Mouse (Mus musculus): Measurements from ENCODE around the gene Gm20388. TPM values are rescaled to one million over a fixed set of nuclear protein-coding genes. Genes with fewer than 3 reads are reported as not detected.

The Gm20388 gene
- polyA plus RNA-seq, 1 experiment from 2014 or later, result not detected

DNA sequence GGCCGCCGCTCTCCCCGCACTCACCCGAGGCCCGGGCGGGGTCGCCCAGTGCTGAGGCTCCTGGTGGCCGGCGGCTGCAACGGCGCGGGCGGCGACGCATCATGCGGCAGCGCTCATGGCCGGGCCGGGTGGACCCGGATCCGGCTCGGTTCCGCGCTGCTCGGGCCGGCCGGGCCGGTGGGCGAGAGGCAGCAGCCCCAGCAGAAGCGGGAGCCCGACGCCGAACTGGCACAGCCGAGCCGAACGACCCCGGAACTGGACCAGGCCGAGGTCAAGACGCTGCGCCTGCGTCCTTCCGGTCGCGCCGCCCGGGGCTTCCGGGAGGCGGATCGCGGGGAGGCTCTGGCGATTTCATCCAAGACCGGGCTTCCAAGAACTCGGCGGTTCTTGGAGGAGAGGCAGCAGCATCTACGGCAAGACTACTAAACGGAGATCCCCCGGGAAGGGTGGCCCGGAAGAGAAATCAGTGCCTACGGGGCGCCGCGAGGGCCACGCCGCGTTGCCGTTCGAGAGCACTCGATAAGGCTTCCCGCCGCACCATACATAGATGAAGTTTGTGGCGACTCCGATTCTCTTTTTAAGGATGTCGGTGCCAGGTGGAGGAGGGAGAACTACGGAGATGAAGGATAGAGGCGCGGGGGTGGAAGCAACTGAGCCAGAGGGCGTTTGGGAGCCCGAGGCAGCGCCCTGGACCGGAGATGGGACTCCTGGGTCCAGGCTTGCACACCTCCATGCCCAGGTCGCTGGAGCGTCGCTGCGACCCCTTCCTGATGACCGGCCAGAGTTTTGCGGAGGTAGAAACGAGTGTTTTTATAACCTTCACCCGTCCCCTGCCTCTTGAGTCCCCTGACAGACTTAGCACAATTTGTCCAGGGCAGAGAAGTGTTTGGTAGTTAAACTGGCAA is 190.7 kb downstream of the Gm20388 start, which contains the start of gene Zdhhc7:
Gene Zdhhc7, minus strand, starts transcription at position 415 of the 905 bp plus-strand sequence.
- ATAC-seq (ENCODE audit: low FRiP score) (peak; percentile 79), DNase-seq (ENCODE audit: low spot score) (peak; percentile 79)
- Histone ChIP-seq H3K4me3 (replicated peaks; ENCODE audit: low read length) (peak within 1 kb of the TSS; percentile 96), H3K4me2 (replicated peaks) (peak within 1 kb of the TSS; percentile 96), H3K9me3 (ENCODE audit: control insufficient read depth, low read length) (no peaks in the 10 kb centered on the region), H3K27me3 (ENCODE audit: control insufficient read depth, insufficient read depth, low read length) (no peaks in the 10 kb centered on the region), H3K36me3 (replicated peaks; ENCODE audit: control insufficient read depth, insufficient read depth) (0 out of 2 replicates have a peak, but pooled peaks cover 10% of the 10 kb centered on the region), H3K27ac (peak within 1 kb of the TSS; percentile 91), H3K9ac (peak within 1 kb of the TSS; percentile 92), H3K4me1 (replicated peaks; ENCODE audit: control insufficient read depth, insufficient read depth, low read length) (peaks cover 26% of the 10 kb centered on the region)
- WGBS, result under 1% methylated on average over 85 of the region's 88 CpGs

GRCm38 (mm10) chr8:120103916-120104315 is 193.3 kb downstream of the Gm20388 start:
- peaks cover 26% of the 10 kb centered on the region for H3K4me1 ChIP-seq (replicated peaks; ENCODE audit: control insufficient read depth, insufficient read depth, low read length)
- no peaks in the 10 kb centered on the region for H3K27me3 ChIP-seq (ENCODE audit: control insufficient read depth, insufficient read depth, low read length)
- H3K27ac ChIP-seq, result peak overlapping the region; percentile 43; the same call in 1 of the 2 replicates
- no peak overlapping the region for H3K9ac ChIP-seq
- H3K36me3 ChIP-seq (replicated peaks; ENCODE audit: control insufficient read depth, insufficient read depth), result 0 out of 2 replicates have a peak, but pooled peaks cover 7% of the 10 kb centered on the region
- WGBS, result 89% methylated on average over 9 of the region's 9 CpGs
- H3K9me3 ChIP-seq (ENCODE audit: control insufficient read depth, low read length), result no peaks in the 10 kb centered on the region
- H3K4me3 ChIP-seq (replicated peaks; ENCODE audit: low read length), result no peak overlapping the region
- ATAC-seq (ENCODE audit: low FRiP score) (no peak), DNase-seq (ENCODE audit: low spot score) (no peak)
- no peak overlapping the region for H3K4me2 ChIP-seq (replicated peaks)

- WGBS, result 67% methylated on average over 9 of the region's 9 CpGs
- peaks cover 21% of the 10 kb centered on the region for H3K4me1 ChIP-seq (replicated peaks; ENCODE audit: control insufficient read depth, insufficient read depth, low read length)
- ATAC-seq (ENCODE audit: low FRiP score), result no peak
- H3K4me2 ChIP-seq (replicated peaks), result no peak overlapping the region
- H3K9me3 ChIP-seq (ENCODE audit: control insufficient read depth, low read length), result no peaks in the 10 kb centered on the region
- 0 out of 2 replicates have a peak, but pooled peaks cover 7% of the 10 kb centered on the region for H3K36me3 ChIP-seq (replicated peaks; ENCODE audit: control insufficient read depth, insufficient read depth)
- no peak overlapping the region for H3K4me3 ChIP-seq (replicated peaks; ENCODE audit: low read length)
- DNase-seq (ENCODE audit: low spot score), result no peak
- H3K27me3 ChIP-seq (ENCODE audit: control insufficient read depth, insufficient read depth, low read length), result no peaks in the 10 kb centered on the region
- H3K27ac ChIP-seq, result no peak overlapping the region
- no peak overlapping the region for H3K9ac ChIP-seq
These were observed 194.2 kb downstream of the Gm20388 start for GRCm38 (mm10) chr8:120104721-120105272.

DNA sequence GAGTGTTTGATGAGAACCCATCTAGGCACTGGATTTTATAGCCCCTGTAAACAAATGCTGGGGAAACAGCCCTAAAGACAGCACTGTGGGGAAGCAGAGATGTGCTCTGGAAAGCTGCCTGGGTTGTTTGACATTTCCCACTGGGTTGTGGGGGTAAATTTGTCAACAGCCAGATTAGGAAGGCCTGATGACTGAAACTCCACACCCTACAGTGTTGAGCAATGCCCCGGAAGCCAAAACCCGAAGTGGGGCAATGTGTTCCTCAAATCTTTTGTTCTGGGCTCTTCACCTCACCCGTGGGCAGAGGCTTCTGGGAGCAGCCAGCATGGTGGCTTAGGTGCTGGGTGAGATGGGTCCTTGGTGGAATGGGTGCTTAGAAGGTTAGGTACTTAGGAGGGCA is 198.5 kb downstream of the Gm20388 start:
- WGBS, result 77% methylated on average over 3 of the region's 3 CpGs
- H3K4me3 ChIP-seq (replicated peaks; ENCODE audit: low read length), result no peak overlapping the region
- ATAC-seq (ENCODE audit: low FRiP score), result no peak
- no peaks in the 10 kb centered on the region for H3K27me3 ChIP-seq (ENCODE audit: control insufficient read depth, insufficient read depth, low read length)
- H3K4me1 ChIP-seq (replicated peaks; ENCODE audit: control insufficient read depth, insufficient read depth, low read length), result peaks cover 7% of the 10 kb centered on the region
- H3K9ac ChIP-seq, result no peak overlapping the region
- H3K9me3 ChIP-seq (ENCODE audit: control insufficient read depth, low read length), result no peaks in the 10 kb centered on the region
- 0 out of 2 replicates have a peak, but pooled peaks cover 7% of the 10 kb centered on the region for H3K36me3 ChIP-seq (replicated peaks; ENCODE audit: control insufficient read depth, insufficient read depth)
- no peak overlapping the region for H3K27ac ChIP-seq
- no peak overlapping the region for H3K4me2 ChIP-seq (replicated peaks)
- no peak for DNase-seq (ENCODE audit: low spot score)

DNA sequence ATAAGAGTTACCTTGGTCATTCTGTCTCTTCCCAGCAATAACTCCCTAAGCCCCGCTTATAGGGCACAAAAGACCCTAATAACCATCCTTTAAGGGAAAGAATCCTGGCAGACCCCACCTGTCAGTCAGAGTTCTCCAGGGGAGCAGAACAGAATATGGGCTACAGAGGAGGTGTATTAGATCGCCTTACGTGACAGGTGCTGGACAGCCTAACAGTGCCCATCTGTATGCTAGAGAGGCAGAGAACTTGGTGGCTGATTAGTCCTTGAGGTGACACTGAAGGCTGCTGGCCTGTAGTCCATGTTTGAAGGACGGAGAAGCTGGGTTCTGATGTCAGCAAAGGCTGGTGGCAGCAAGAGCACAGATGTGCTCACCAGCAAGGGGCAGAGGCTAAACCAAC is 200.3 kb downstream of the Gm20388 start:
- 0 out of 2 replicates have a peak, but pooled peaks cover 3% of the 10 kb centered on the region for H3K36me3 ChIP-seq (replicated peaks; ENCODE audit: control insufficient read depth, insufficient read depth)
- WGBS, result 83% methylated on average over 4 of the region's 4 CpGs

DNA sequence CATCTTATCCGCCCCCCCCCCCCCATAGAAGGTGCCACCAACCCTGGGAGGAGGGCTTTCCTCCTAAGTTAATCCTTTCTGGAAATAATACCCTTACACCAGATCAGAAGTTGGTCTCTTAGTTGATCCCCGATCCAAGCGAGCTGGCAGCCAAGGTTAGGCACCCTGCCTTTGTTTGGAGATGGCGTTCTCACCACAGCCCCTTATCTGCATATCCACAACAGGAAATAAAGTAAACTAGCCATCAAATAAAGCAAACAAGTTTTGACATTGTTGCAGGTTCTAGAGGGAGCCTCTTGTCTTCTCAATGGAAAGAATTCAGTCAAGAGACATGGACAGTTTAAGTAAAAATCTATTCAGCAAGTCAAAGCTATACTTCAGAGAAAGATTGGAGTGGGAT is 200.7 kb downstream of the Gm20388 start:
- Histone ChIP-seq H3K9ac (no peak overlapping the region), H3K36me3 (replicated peaks; ENCODE audit: control insufficient read depth, insufficient read depth) (0 out of 2 replicates have a peak, but pooled peaks cover under 1% of the 10 kb centered on the region), H3K27ac (no peak overlapping the region), H3K27me3 (ENCODE audit: control insufficient read depth, insufficient read depth, low read length) (peaks cover 10% of the 10 kb centered on the region), H3K4me2 (replicated peaks) (no peak overlapping the region), H3K9me3 (ENCODE audit: control insufficient read depth, low read length) (no peaks in the 10 kb centered on the region), H3K4me1 (replicated peaks; ENCODE audit: control insufficient read depth, insufficient read depth, low read length) (peaks cover 13% of the 10 kb centered on the region), H3K4me3 (replicated peaks; ENCODE audit: low read length) (no peak overlapping the region)
- DNase-seq (ENCODE audit: low spot score), result no peak
- ATAC-seq (ENCODE audit: low FRiP score), result no peak
- 77% methylated on average over 3 of the region's 4 CpGs for WGBS

More for the DNA sequence above, 200.3 kb downstream of the Gm20388 start:
- Histone ChIP-seq H3K9ac (no peak overlapping the region), H3K9me3 (ENCODE audit: control insufficient read depth, low read length) (no peaks in the 10 kb centered on the region), H3K4me2 (replicated peaks) (no peak overlapping the region), H3K4me3 (replicated peaks; ENCODE audit: low read length) (no peak overlapping the region), H3K27me3 (ENCODE audit: control insufficient read depth, insufficient read depth, low read length) (peaks cover 7% of the 10 kb centered on the region), H3K27ac (no peak overlapping the region), H3K4me1 (replicated peaks; ENCODE audit: control insufficient read depth, insufficient read depth, low read length) (peaks cover 13% of the 10 kb centered on the region)
- no peak for DNase-seq (ENCODE audit: low spot score)
- ATAC-seq (ENCODE audit: low FRiP score), result no peak

- no peaks in the 10 kb centered on the region for H3K9me3 ChIP-seq (ENCODE audit: control insufficient read depth, low read length)
- DNase-seq (ENCODE audit: low spot score) (no peak), ATAC-seq (ENCODE audit: low FRiP score) (no peak)
- peak overlapping the region; percentile 80; the same call in 1 of the 2 replicates for H3K4me2 ChIP-seq (replicated peaks)
- peaks cover 13% of the 10 kb centered on the region for H3K4me1 ChIP-seq (replicated peaks; ENCODE audit: control insufficient read depth, insufficient read depth, low read length)
- no peak overlapping the region for H3K4me3 ChIP-seq (replicated peaks; ENCODE audit: low read length)
- no peaks in the 10 kb centered on the region for H3K36me3 ChIP-seq (replicated peaks; ENCODE audit: control insufficient read depth, insufficient read depth)
- no peak overlapping the region for H3K9ac ChIP-seq
- WGBS, result 88% methylated on average over 5 of the region's 5 CpGs
- H3K27ac ChIP-seq, result no peak overlapping the region
- H3K27me3 ChIP-seq (ENCODE audit: control insufficient read depth, insufficient read depth, low read length), result peaks cover 10% of the 10 kb centered on the region
These were observed 201.9 kb downstream of the Gm20388 start for GRCm38 (mm10) chr8:120112535-120112934.

GRCm38 (mm10) chr8:120113306-120113705 is 202.7 kb downstream of the Gm20388 start:
- H3K36me3 ChIP-seq (replicated peaks; ENCODE audit: control insufficient read depth, insufficient read depth), result no peaks in the 10 kb centered on the region

GRCm38 (mm10) chr8:120113758-120114255 is 203.2 kb downstream of the Gm20388 start, which contains the start of gene 6430548M08Rik:
Gene 6430548M08Rik (plus strand): TSS chr8:120114152.
- H3K9me3 ChIP-seq (ENCODE audit: control insufficient read depth, low read length), result no peaks in the 10 kb centered on the region
- peak within 1 kb of the TSS; percentile 90 for H3K27ac ChIP-seq
- H3K4me2 ChIP-seq (replicated peaks), result peak within 1 kb of the TSS; percentile 80
- DNase-seq (ENCODE audit: low spot score) (peak; percentile 100), ATAC-seq (ENCODE audit: low FRiP score) (peak; percentile 97)
- peak within 1 kb of the TSS; percentile 80 for H3K4me3 ChIP-seq (replicated peaks; ENCODE audit: low read length)
- peaks cover 10% of the 10 kb centered on the region for H3K27me3 ChIP-seq (ENCODE audit: control insufficient read depth, insufficient read depth, low read length)
- peaks cover 13% of the 10 kb centered on the region for H3K4me1 ChIP-seq (replicated peaks; ENCODE audit: control insufficient read depth, insufficient read depth, low read length)
- under 1% methylated on average over 61 of the region's 61 CpGs for WGBS
- H3K36me3 ChIP-seq (replicated peaks; ENCODE audit: control insufficient read depth, insufficient read depth), result no peaks in the 10 kb centered on the region
- H3K9ac ChIP-seq, result peak within 1 kb of the TSS; percentile 86

More at GRCm38 (mm10) chr8:120113306-120113705, 202.7 kb downstream of the Gm20388 start:
- ATAC-seq (ENCODE audit: low FRiP score), result no peak
- 4% methylated on average over 10 of the region's 10 CpGs for WGBS
- peak overlapping the region; percentile 70 for H3K9ac ChIP-seq
- peak overlapping the region; percentile 90 for H3K27ac ChIP-seq
- no peak for DNase-seq (ENCODE audit: low spot score)
- peak overlapping the region; percentile 80 for H3K4me3 ChIP-seq (replicated peaks; ENCODE audit: low read length)
- H3K9me3 ChIP-seq (ENCODE audit: control insufficient read depth, low read length), result no peaks in the 10 kb centered on the region
- peak overlapping the region; percentile 80 for H3K4me2 ChIP-seq (replicated peaks)
- H3K4me1 ChIP-seq (replicated peaks; ENCODE audit: control insufficient read depth, insufficient read depth, low read length), result peaks cover 13% of the 10 kb centered on the region
- peaks cover 10% of the 10 kb centered on the region for H3K27me3 ChIP-seq (ENCODE audit: control insufficient read depth, insufficient read depth, low read length)
